Mouse (Mus musculus) spleen, adult 12 weeks (tissue): ENCODE data around the gene Map9.
"Not testable (repeated sequence)": the region's sequence is repeated elsewhere in the genome, so short reads cannot be mapped to it uniquely, and the experiment has no call there.

Experiments
- DNase-seq: peaks from one replicate; pipeline ENCODE4 v3.0.0; 2022; ENCODE audit warnings: low spot score

The Map9 gene

GRCm38 (mm10) chr3:82357797-82358524, at the start of gene Map9:
Gene Map9, plus strand, starts transcription at chr3:82358044.
- DNase-seq, result peak; percentile 71

- DNase-seq, result no peak
Measured at GRCm38 (mm10) chr3:82315728-82316127, 42.1 kb upstream of the Map9 start.

- DNase-seq, result not testable (repeated sequence)
Measured at GRCm38 (mm10) chr3:82326736-82327135, 31.1 kb upstream of the Map9 start.

DNA sequence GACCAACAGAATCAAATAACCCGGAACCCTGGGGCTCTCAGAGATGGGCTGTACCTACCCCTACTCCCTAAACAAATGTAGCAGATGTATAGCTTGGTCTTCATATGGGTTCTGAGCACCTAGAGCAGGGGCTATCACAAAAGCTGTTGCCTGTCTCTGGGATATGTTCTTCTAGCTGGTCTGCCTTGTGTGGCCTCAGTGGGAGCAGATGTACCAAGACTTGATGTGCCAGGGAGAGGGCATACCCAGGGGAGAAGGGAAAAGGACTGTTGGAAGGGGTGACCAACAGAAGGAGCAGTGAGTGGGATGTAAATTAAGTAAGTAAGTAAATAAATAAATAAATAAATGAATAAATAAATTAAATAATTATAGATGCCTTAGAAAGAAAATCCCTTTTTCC, 25.8 kb upstream of the Map9 start:
- DNase-seq, result no peak

DNA sequence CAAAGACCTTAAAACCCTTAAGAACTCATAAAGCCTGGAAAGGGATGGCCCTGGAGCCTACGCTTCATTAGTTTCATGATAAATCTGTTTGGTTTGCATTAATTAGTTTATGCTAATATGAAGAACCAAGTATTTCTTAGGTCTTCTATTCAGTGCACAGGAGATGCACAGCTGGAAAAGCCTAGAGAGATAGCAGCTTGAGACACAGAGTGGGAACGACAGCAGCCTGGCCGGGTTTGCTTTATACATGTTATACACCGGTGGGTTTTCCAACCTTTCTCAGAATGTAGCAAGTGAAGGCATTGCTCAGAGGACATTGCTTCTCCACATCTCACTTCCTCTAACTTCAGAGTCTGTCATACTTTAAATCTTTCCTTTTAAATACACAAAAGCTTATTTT, 25.3 kb upstream of the Map9 start:
- DNase-seq, result no peak

DNA sequence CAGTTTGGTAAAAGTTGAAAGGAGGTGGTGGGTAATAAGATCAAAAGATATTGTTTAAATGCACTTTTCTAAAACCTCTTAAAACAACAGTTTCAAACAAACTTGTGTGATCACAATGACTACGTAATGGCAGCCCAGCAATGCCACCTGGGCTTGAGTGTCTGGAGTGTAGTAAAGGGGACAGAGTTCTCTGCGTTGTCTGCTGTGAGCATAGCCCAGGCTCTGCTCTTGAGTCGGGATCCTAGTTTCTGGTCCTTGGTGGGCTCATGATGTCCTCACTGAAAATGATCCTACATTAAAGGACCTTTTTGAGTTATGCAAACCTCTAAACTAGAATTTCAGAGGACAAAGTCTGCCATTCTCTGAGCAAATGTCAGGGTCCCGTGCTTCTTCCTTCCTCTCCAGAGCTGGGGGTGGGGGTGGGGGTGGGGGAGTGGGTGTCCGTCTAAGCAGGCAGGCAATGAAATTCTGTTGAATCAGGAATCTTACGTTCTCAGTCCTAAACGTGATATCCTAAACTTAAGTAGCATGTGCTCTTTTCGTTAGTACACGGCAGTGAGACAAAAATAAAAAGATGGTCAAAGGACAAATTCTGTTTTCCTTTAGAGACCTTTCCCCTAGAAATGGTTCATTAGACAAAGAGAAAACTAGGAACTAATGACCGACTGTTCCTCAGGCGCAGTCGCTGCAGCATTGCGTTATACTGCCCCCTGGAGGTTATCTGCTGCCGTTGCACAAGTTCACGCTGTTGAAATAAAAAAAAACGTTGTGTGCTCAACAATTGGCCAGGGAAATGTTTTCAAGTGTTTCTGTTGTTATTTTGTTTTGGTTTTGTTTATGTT, 24.5 kb upstream of the Map9 start:
- DNase-seq, result no peak

GRCm38 (mm10) chr3:82340111-82340510, 17.7 kb upstream of the Map9 start:
- no peak for DNase-seq

GRCm38 (mm10) chr3:82348277-82348860, 9.5 kb upstream of the Map9 start:
- no peak for DNase-seq

- no peak for DNase-seq
Measured at GRCm38 (mm10) chr3:82350321-82350720, 7.5 kb upstream of the Map9 start.

- DNase-seq, result no peak
Measured at GRCm38 (mm10) chr3:82357340-82357739, 504 bp upstream of the Map9 start.

DNA sequence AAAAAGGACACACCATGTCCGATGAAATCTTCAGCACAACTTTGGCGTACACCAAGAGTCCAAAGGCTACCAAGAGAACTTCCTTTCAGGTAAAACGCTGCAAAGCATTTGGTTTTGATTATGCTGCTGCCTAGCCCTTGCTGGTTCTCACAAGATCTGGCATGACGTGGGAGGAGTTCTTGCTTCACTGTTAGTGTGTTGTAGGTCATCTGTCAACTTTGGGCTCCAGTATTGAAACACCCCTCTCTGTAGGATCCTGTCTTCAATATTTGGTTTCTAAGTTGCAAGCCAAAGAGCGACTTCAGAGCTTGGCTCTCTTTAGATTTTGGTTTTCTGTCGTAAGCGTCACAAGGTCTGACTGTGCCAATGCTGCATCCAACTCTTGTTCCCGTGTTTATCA, 1.2 kb downstream of the Map9 start:
- DNase-seq, result no peak

DNA sequence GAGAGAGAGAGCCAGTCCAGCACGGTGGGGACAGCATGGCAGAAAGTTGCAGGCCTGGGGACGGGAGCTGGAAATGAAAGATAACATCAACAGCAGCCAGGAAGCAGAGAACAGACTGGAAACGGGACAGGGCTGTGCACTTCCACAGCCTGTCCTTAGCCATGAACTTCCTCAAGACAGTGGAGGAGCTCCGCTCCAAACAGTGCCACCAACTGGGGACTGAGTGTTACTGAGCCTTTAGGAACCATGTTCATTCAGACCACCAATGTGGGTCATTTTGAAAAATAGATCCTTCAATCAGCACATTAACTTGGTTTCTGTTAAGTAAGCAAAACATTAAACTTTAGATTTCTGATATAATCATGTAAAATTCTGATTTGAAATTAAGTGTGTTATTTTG, 4.6 kb downstream of the Map9 start:
- no peak for DNase-seq

- no peak for DNase-seq
Measured at GRCm38 (mm10) chr3:82364505-82364904, 6.7 kb downstream of the Map9 start.

DNA sequence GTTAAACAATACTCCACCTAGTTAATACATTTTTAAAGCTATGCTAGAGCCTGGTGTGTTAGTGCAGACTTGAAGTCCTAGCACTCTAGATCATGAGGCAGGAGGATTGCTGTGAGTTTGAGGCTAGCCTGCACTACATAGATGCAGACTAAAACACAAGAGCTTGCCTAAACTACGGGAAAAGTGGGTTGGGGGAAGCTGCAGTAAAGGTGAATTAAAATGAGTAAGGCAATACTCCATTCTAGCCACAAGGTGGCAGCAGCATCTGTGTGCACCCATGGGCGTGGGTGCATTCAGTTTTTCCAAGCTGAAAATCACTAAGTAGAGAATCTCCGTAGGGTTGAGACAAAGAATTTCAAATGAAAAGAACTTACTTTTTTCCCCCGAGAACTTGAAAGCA, 7.1 kb downstream of the Map9 start:
- no peak for DNase-seq

DNA sequence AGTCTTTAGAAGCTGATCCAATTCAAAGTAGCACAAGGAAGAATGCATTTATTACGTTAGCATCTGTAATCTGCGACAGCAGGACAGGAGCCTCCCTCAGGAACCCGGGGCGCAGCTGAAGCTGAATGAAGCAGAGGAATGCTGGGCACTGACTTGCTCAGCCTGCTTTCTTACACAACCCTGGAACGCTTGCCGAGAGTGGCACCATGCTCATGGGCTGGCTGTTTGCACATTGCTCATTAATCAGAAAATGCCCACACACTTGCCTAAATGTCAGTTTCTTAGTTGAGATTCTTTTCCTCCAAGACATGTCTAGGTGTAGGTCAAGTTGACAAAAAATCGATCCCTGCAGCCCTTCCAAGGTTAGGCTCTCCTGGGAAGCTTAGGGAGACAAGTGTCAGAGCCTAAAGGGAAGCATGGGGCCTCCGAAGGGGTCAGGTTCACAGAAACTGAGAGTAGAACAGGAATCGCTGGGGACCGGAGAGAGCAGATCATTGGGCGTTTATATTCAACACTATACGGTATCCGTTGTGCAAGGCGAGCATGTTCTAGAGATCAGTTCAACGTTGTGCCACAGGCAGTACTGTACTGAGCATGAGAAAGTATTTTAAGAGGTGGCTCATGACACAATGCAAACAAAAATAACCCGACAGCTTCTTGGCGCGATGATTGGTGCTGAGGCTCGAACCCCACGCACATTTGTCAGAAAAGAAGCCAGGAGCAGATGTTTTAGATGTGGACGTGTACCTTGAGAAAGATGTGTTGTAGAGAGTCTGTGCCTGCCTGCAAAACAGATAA, 11.4 kb downstream of the Map9 start:
- no peak for DNase-seq

DNA sequence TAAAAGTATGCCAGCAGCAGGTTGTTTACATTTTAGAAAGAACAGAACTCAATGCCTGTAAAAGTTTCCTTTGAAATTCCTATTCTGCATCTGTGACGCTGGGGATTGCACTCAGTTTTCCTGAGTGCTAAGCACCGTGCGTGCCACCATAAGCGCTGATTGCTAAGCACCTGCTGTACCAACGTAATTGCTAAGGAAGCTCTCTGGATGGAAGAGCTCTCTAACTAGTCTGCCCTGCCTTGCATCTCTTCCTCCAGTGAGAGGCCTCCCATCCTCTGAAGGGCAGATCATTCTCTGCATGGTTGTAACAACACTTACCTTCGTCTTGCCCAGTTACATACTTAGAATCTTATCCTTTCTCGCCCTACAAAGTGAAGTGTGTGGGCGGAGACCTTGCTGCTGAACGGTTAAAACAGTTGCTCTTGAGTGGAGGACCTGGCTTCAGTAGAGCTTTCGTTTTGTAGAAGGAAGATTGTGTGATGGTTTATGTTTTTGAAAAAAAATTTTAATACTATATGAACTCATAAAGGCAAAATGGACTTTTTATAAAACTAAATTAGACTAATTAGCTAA, 12.7 kb downstream of the Map9 start:
- DNase-seq, result no peak

GRCm38 (mm10) chr3:82376965-82377364, 19.1 kb downstream of the Map9 start:
- DNase-seq, result no peak

- DNase-seq, result no peak
Measured at GRCm38 (mm10) chr3:82382325-82382724, 24.5 kb downstream of the Map9 start.

DNA sequence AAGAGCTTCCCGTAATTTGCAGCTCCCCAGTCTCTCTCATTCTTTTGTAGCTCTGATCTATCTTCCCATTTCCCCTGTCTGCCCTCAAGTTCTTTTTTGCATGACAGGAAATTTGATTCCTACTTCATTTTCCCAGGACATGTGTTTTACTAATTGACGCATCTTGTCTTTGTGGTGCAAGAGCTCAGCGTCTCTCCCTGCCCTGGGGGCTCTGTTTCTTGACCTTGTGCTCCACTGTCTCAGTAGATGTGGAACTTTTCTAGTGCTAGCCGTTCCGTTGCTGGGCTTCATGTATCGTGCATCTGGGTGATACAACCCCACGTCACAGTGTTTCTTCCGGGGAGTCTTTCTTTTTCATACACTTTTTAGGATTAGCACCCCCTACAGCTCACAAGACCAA, 27.2 kb downstream of the Map9 start:
- DNase-seq, result no peak

- no peak for DNase-seq
Measured at GRCm38 (mm10) chr3:82405830-82406229, 48.0 kb downstream of the Map9 start.

DNA sequence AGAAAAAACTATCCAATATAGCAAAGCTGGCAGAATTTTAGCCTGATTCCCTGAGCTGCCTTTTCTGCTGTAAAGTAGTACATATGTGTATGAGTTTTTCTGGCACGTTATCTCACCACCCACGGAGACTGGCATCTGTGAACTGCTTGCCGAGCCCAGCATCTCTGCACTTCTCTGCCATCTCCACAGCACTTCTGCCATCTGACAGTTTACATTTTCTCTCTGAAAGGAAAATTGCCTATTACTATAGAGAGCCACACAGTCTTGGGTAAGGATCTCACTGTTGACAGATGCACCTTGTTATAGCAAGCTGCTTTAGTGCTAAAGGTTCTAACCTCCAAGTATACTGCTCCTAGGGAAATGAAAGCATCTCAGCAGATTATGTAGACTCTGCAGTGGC, 48.5 kb downstream of the Map9 start:
- no peak for DNase-seq

DNA sequence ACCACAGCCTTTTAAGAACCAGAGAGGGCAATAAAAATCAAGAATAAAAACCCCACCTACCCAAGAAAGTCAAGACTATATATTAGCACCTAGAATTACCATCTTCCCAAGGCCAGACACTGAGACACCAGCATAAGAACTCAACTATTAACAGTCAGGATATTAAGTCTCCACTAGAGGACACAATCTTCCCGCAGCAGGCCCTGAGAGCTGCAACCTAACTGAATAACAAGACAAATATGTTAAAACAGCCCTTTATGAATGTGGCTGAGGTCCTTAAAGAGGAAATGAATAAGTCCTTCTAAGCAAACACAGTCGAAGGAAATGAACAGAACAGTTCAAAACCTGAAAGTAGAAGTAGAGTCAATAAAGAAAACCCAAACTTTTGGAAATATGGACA, 49.6 kb downstream of the Map9 start:
- no peak for DNase-seq
